Mouse (Mus musculus): Measurements from ENCODE around the gene Psmd11. TPM values are rescaled to one million over a fixed set of nuclear protein-coding genes. Genes with fewer than 3 reads are reported as not detected.

Psmd11 gene
- polyA plus RNA-seq, 1 experiment = 24.9 TPM

DNA sequence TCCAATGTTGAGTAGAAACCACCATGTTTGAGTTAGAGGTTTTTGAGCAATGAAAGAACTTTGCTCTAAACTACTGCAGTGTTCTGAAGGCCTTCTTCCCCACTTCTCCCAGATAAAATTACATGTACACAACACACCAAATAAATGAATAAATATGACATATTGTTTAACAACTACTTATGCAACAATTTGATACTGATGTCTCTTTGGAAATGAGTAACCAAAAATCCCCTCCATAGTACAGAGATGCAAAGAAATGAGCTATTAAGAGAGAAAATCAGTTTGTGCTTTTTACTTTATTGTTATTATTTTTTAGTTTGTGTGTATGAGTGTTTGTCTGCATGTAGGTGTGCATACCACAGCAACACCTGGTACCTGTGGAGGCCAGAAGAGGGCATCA lies 78.1 kb downstream of the Psmd11 start:
- Histone ChIP-seq H3K27ac (ENCODE audit: insufficient read depth, low read depth, low read length) (no peak overlapping the region), H3K36me3 (ENCODE audit: control insufficient read depth, insufficient read depth, low read length) (peaks cover 3% of the 10 kb centered on the region; the same call in 1 of the 2 replicates), H3K4me3 (ENCODE audit: low read depth, low read length) (no peak overlapping the region), H3K27me3 (ENCODE audit: control insufficient read depth, insufficient read depth, low read length) (no peaks in the 10 kb centered on the region), H3K4me1 (ENCODE audit: control insufficient read depth, insufficient read depth, insufficient read length, low read length) (peaks cover 2% of the 10 kb centered on the region; the same call in 1 of the 2 replicates)
- TF ChIP-seq CTCF (IDR thresholded peaks at IDR 0.05; ENCODE audit: extremely low read depth, insufficient read length, insufficient replicate concordance, low read depth, low read length) = no peak
- TF ChIP-seq POLR2A (IDR thresholded peaks at IDR 0.05; ENCODE audit: low read depth, low read length) = no peak

DNA sequence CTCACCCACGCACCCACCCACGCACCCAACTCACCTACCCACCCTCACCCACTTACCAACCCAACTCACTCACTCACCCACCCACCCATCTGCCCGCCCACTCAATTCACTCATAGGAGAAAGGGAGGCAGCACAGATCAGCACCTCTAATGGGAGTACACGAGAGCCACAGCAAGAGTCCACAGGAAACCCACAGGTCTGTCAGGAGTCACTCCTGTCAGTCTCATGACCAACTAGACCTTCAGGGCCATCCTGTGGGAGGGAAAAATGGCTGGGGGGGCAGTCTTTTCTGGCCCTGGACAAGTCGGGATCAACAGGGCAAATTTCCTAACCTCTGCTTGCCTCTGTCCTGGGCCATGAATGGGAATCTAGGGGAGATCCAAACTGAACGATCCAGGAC lies 79.4 kb downstream of the Psmd11 start:
- no peak for TF ChIP-seq POLR2A (IDR thresholded peaks at IDR 0.05; ENCODE audit: low read depth, low read length)
- TF ChIP-seq CTCF (IDR thresholded peaks at IDR 0.05; ENCODE audit: extremely low read depth, insufficient read length, insufficient replicate concordance, low read depth, low read length) = no peak
- Histone ChIP-seq H3K27ac (ENCODE audit: insufficient read depth, low read depth, low read length) (peak overlapping the region; percentile 55; the same call in 1 of the 2 replicates), H3K4me1 (ENCODE audit: control insufficient read depth, insufficient read depth, insufficient read length, low read length) (peaks cover 2% of the 10 kb centered on the region; the same call in 1 of the 2 replicates), H3K27me3 (ENCODE audit: control insufficient read depth, insufficient read depth, low read length) (no peaks in the 10 kb centered on the region), H3K36me3 (ENCODE audit: control insufficient read depth, insufficient read depth, low read length) (peaks cover 5% of the 10 kb centered on the region), H3K4me3 (ENCODE audit: low read depth, low read length) (no peak overlapping the region)
- 82% methylated on average over 6 of the region's 6 CpGs for WGBS

DNA sequence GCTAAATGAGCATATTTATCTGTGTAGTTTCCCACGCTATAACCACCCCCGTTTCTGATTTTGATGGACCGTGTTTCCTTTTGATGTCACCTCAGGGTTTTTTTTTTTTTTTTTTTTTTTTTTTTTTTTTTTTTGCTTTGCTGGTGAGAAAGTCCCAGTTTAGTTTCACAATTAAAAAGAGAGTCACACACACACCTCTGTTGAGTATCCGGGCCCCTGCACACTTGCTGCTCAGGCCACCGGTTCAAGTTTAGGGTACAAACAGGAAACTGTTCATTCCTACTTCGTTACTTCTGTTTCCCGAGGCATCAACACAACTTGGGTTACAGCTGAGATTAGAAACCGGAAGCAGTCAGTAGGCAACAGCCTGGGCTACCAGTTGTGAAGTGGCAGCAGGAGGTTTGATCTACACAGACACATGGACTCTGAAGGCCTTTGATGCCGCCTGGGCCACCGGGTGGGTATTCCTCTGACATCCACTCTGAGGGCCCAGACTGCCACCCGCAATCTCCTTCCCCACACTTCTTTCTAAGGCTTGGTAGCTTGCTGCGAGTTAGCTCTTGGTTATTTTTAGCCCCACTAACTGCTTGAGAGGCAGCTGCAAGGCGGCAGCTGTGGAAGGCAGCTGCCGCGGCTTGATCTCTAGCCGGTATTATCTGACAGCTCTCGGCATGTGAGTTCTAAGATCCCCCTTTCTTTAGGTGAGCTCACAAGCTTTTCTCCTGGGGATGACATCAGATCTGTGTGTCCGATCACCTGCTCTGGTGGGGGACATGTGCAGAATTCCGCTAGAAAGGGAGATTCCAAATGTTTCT lies 80.2 kb downstream of the Psmd11 start:
- peak overlapping the region; percentile 32 for H3K4me3 ChIP-seq (ENCODE audit: low read depth, low read length)

DNA sequence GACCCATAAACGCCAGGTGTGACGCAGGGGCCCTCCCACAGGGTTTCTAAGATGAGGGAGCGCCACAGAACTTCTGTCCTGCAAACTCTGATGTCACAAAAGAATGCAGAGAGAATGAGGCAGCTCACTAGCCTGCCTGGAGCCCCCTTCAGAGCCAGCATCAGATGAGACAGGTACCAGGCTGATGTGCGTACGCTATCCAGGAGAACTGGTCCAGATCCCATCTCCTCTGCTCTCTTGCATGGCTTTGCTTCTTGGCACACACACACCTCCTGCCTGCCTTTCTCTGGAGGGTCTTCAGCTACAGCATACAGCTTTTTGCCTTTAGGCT lies 80.7 kb downstream of the Psmd11 start:
- Histone ChIP-seq H3K36me3 (ENCODE audit: control insufficient read depth, insufficient read depth, low read length) (peaks cover 7% of the 10 kb centered on the region), H3K27ac (ENCODE audit: insufficient read depth, low read depth, low read length) (peak overlapping the region; percentile 71), H3K27me3 (ENCODE audit: control insufficient read depth, insufficient read depth, low read length) (no peaks in the 10 kb centered on the region), H3K4me1 (ENCODE audit: control insufficient read depth, insufficient read depth, insufficient read length, low read length) (peaks cover 2% of the 10 kb centered on the region; the same call in 1 of the 2 replicates), H3K4me3 (ENCODE audit: low read depth, low read length) (0 out of 2 replicates have a peak overlapping the region, but pooled peaks have one; percentile 32)
- TF ChIP-seq CTCF (IDR thresholded peaks at IDR 0.05; ENCODE audit: extremely low read depth, insufficient read length, insufficient replicate concordance, low read depth, low read length) = no peak
- TF ChIP-seq POLR2A (IDR thresholded peaks at IDR 0.05; ENCODE audit: low read depth, low read length) = no peak
- WGBS = 91% methylated on average over 5 of the region's 5 CpGs

More for the DNA sequence above, 80.2 kb downstream of the Psmd11 start:
- Histone ChIP-seq H3K4me1 (ENCODE audit: control insufficient read depth, insufficient read depth, insufficient read length, low read length) (peaks cover 2% of the 10 kb centered on the region; the same call in 1 of the 2 replicates), H3K27me3 (ENCODE audit: control insufficient read depth, insufficient read depth, low read length) (no peaks in the 10 kb centered on the region), H3K36me3 (ENCODE audit: control insufficient read depth, insufficient read depth, low read length) (peaks cover 7% of the 10 kb centered on the region), H3K27ac (ENCODE audit: insufficient read depth, low read depth, low read length) (peak overlapping the region; percentile 71)
- WGBS = 71% methylated on average over 19 of the region's 19 CpGs
- TF ChIP-seq CTCF (IDR thresholded peaks at IDR 0.05; ENCODE audit: extremely low read depth, insufficient read length, insufficient replicate concordance, low read depth, low read length) = no peak
- TF ChIP-seq POLR2A (IDR thresholded peaks at IDR 0.05; ENCODE audit: low read depth, low read length) = no peak

DNA sequence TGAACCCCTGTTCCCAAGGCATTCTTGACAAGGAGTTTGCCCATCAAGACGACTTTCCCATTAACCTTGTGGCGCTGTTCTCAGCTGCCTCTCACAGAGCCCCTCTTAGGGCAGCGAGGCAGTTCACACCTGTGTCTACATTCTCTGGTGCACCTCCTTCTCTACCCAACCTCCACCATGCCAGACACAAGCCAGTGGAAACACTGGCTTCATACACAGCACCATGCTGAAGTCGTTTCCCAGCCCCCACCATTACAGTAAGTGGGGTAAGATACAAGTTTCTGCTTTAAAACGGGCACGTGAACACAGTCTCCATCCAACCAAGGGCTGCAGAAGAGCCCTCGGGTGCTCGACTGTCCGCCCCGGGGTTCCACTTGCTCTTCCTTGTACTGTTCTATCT lies 81.7 kb downstream of the Psmd11 start:
- H3K27me3 ChIP-seq (ENCODE audit: control insufficient read depth, insufficient read depth, low read length) = no peaks in the 10 kb centered on the region
- peaks cover 7% of the 10 kb centered on the region for H3K36me3 ChIP-seq (ENCODE audit: control insufficient read depth, insufficient read depth, low read length)
- WGBS = 91% methylated on average over 10 of the region's 10 CpGs
- H3K4me3 ChIP-seq (ENCODE audit: low read depth, low read length) = no peak overlapping the region
- H3K4me1 ChIP-seq (ENCODE audit: control insufficient read depth, insufficient read depth, insufficient read length, low read length) = peaks cover 2% of the 10 kb centered on the region; the same call in 1 of the 2 replicates
- H3K27ac ChIP-seq (ENCODE audit: insufficient read depth, low read depth, low read length) = no peak overlapping the region
- TF ChIP-seq POLR2A (IDR thresholded peaks at IDR 0.05; ENCODE audit: low read depth, low read length) = no peak
- no peak for TF ChIP-seq CTCF (IDR thresholded peaks at IDR 0.05; ENCODE audit: extremely low read depth, insufficient read length, insufficient replicate concordance, low read depth, low read length)

DNA sequence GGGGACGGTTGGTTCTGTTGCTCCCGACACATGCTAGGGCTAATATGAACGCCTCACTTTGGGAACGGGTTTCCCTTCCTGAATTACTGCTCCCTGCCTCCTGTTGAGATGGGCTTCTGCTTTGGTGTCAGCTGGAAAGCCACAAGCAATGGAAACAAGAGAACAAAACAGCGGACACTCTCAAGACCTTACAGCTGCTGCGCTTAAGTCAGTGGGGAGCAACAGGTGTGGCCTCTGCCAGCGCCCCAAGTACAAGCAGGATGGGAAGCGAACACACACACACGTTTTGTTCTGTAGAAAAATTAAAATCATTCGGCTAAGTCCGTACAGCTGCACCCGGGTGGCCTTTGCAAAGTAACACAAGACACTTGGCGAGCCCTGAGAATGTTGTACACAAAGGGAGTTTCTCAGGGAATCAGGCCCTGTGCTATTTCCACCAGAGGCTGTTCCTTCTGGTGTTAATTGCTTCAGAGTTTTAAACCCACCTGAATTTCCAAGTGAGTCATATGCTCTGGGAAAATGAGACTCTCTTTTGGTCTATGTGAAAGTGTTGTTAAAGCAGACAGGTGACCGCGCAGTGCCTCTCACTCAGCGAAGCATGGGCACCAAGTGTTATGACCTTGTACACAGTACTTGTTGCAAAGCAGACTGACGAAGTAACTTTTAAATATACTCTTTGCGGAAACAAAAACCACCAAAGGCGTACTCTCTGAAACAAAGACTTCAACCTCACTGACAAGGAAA lies 84.1 kb downstream of the Psmd11 start:
- Histone ChIP-seq H3K36me3 (ENCODE audit: control insufficient read depth, insufficient read depth, low read length) (peaks cover 8% of the 10 kb centered on the region), H3K4me3 (ENCODE audit: low read depth, low read length) (no peak overlapping the region), H3K27ac (ENCODE audit: insufficient read depth, low read depth, low read length) (no peak overlapping the region), H3K4me1 (ENCODE audit: control insufficient read depth, insufficient read depth, insufficient read length, low read length) (peaks cover 2% of the 10 kb centered on the region; the same call in 1 of the 2 replicates), H3K27me3 (ENCODE audit: control insufficient read depth, insufficient read depth, low read length) (no peaks in the 10 kb centered on the region)
- TF ChIP-seq CTCF (IDR thresholded peaks at IDR 0.05; ENCODE audit: extremely low read depth, insufficient read length, insufficient replicate concordance, low read depth, low read length) (no peak), POLR2A (IDR thresholded peaks at IDR 0.05; ENCODE audit: low read depth, low read length) (no peak)
- 82% methylated on average over 19 of the region's 19 CpGs for WGBS

DNA sequence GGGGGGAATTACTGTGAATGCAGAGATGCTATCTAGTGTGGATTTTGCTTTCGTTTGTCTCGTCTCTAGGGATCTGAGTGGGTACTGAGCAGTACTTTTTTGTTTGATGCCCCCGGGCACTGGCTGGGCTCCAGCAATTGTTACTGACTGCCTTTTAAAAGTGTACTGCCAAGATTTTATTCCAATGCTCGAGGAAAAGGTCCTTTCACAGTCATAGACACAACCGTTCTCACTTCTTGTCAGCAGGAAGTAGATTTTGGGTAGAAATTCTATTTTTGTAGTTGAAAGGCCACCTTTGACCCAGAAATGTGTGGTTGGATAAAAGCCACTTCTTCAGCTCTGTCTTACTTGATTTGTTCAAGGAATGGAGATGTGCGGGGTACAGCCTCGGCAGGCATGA lies 85.4 kb downstream of the Psmd11 start:
- TF ChIP-seq POLR2A (IDR thresholded peaks at IDR 0.05; ENCODE audit: low read depth, low read length) (no peak), CTCF (IDR thresholded peaks at IDR 0.05; ENCODE audit: extremely low read depth, insufficient read length, insufficient replicate concordance, low read depth, low read length) (no peak)
- no peaks in the 10 kb centered on the region for H3K27me3 ChIP-seq (ENCODE audit: control insufficient read depth, insufficient read depth, low read length)
- H3K27ac ChIP-seq (ENCODE audit: insufficient read depth, low read depth, low read length) = no peak overlapping the region
- no peak overlapping the region for H3K4me3 ChIP-seq (ENCODE audit: low read depth, low read length)
- WGBS = 70% methylated on average over 7 of the region's 7 CpGs
- no peaks in the 10 kb centered on the region for H3K4me1 ChIP-seq (ENCODE audit: control insufficient read depth, insufficient read depth, insufficient read length, low read length)
- H3K36me3 ChIP-seq (ENCODE audit: control insufficient read depth, insufficient read depth, low read length) = peaks cover 9% of the 10 kb centered on the region
